38 mouse cellular contexts compared by ENCODE assay signal in the genomic region with DNA sequence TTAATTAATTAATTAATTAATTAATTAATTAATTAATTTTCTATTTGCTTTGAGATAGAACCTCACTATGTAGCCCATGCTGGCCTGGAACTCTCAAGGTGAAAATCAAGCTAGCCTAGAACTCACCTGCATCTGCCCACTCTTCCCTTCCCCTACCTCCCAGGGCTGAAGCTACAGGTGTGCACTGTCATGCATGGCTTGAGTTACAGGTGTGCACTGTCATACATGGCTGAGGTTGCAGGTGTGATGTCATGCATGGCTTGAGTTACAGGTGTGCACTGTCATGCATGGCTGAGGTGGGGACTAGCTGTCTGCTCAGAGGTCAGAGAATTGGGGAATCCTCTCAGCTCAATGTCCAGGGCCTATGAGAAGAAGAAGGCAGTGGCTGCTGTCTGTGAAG. TPM values are rescaled to one million over a fixed set of nuclear protein-coding genes. Genes with fewer than 3 reads are reported as not detected.
"Had no signal": no experiment of that assay in that cellular context is flagged by ENCODE, and none has a peak within 500 bp of the region (broad histone marks: within the 10 kb centered on the region; RNA-seq: fewer than 3 reads in every experiment).

No protein-coding gene starts in this region.

RNA-seq across cellular contexts. Expression of a gene that starts 29.0 kb away (rescaled TPM):
- total RNA-seq: heart, postnatal 10 days; heart, postnatal 14 days; heart, postnatal 25 days; heart, postnatal 36 days; heart, postnatal 4 days; hindbrain, postnatal 0 days; layer of hippocampus, adult 18-20 months; layer of hippocampus, adult 2 months; layer of hippocampus, adult 8-10 months; layer of hippocampus, postnatal 10 days; layer of hippocampus, postnatal 14 days; layer of hippocampus, postnatal 25 days; layer of hippocampus, postnatal 36 days; left cerebral cortex, adult 18-20 months; left cerebral cortex, adult 2 months had no signal
- polyA plus RNA-seq: heart, embryonic 10.5 days; heart, embryonic 11.5 days; heart, embryonic 12.5 days; heart, embryonic 13.5 days; heart, embryonic 14.5 days; heart, embryonic 16.5 days; heart, postnatal 0 days; hindbrain, embryonic 10.5 days; hindbrain, embryonic 12.5 days; hindbrain, embryonic 13.5 days; hindbrain, embryonic 14.5 days; hindbrain, embryonic 15.5 days; hindbrain, embryonic 16.5 days; hindbrain, postnatal 0 days; inflammation-experienced regulatory T-cells, adult 6 months; intestine, embryonic 14.5 days; intestine, embryonic 15.5 days; intestine, embryonic 16.5 days; intestine, postnatal 0 days; kidney, adult 2 months; kidney, embryonic 14.5 days; kidney, embryonic 15.5 days; kidney, embryonic 16.5 days; kidney, postnatal 0 days had no signal
